Mouse (Mus musculus): ENCODE results near the gene Naa35.

The Naa35 gene

DNA sequence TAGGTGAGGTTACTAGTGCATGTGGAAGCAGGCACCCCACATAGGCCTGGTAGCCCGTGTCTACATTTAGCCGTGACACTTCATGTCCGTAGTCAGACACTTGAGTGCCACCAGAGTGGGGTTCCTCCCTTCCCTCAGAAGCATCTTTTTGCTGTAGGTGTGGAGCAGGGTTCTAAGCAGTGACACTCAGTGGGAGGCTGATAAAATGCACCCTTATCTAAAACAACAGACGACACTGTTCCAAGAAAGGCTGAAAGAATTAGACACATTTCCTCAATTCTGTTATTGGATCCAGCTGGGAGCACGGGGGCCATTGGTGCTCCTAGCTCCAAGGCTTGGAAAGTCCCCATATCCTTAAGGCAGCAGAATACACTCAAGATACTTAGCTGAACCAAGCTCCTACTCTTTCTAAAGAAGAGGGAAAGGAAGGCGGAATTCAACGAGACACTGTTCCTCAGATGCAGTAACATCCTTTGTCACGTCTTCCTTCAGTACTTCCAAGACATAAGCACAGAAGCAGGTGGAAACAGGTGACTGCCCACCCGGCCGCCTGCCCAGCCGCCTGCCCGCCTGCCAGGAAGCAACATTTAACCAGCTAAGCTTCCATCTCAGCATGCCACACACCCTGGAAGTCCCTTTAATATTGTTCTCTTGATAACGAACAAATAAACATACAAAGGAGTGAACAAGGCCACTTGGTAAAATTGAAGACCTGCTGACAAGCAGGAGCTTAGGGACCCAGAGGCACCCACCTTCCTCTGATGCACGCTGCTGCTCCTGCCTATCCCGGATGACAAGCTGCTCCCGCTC, 54.5 kb downstream of the Naa35 start:
- DNase-seq (ENCODE audit: low spot score) = no peak

DNA sequence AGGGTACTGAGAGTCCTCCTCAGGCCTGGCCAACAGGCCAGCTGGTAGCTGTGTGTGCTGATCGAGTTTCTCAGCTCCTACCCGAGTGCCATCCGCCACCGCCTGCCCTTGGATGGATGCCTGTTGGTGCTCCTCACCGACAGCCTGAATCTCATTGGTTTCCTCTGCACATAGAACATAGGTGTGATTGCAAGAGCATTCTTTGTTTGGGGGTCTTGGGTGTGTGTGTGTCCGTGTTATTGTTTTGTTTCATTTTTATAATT, 55.0 kb downstream of the Naa35 start:
- DNase-seq (ENCODE audit: low spot score) = no peak

DNA sequence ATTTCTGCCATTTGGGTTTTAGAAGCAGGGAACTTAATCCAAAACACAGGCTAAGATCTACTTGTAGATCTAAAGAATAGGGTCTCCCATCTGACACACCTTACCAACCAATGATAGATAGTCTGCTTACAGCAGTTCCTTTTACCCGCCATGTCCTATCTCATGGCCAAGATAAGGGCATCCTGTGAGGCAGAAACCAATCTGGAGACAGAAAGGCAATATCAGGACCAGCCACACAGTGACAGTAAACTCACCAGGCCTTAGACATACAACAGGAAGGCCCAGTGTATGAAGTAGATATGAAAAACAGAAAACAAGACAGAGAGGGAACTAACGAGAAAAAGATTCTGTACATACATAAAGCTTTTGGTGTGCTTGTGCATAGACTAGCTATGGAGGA, 57.8 kb downstream of the Naa35 start:
- no peak for DNase-seq (ENCODE audit: low spot score)

DNA sequence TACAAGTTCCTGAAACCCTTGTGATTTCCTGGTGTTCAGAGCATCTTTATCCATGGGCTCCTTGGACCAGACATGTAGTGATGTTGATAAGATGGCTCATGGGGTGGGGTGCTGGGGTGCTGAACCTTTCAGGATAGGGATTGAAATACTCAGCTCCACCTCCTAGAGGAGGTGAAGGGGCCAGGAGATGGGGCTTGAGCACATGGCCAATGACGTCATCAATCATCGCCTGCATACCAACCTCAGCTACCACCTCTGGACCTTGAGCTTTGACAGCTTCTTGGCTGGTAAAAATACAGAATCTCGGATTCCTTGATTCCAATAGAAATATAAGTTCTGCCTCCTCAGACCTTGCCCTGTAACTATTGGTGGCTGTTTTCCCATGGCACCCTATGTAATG, 60.4 kb downstream of the Naa35 start:
- DNase-seq (ENCODE audit: low spot score) = no peak

DNA sequence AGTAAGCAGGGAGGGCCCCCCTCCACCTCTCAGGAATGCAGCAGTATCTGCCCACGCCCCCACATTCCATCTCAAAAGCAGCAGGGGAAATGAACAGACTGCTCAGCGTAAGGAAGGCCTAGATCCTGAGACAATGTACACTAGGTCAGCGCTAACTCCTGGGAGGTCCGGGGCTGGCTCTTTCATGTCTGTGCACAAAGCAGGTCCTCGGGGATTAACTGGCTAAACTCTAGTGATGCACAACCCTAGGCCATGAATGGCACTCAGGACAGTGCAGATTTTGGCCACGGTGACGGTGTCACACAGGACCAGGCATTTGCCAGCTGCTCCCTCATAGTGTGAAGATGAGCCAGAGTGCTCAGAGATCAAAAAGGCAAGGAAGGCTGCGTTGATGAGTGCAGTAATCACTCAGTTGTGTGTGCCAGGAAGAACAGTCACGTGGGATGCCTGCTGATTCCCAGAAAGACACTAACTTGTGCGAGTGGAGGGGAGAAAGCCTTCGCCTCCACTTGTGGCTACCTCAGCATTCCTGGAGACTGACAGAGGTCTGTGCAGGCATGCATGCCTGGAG, 61.7 kb downstream of the Naa35 start:
- no peak for DNase-seq (ENCODE audit: low spot score)

DNA sequence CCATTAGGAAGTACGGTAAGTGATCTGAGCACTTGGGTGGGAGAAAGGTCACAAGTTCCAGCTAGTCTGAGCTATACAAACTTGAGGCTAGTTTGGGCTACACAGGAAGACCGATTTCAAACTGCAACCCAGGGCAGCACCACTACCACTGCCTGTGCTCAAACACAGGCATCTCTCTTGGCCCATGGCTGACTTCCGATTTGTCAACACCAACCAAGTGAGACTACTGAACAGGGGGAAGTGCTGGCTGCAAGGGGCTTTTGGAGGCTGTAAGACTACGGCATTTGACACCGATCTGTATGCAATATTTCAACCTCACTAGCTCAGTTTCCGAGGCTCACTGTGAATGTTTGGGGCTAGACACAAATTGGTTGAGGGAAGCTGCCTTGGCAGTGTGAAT, 62.4 kb downstream of the Naa35 start:
- no peak for DNase-seq (ENCODE audit: low spot score)

DNA sequence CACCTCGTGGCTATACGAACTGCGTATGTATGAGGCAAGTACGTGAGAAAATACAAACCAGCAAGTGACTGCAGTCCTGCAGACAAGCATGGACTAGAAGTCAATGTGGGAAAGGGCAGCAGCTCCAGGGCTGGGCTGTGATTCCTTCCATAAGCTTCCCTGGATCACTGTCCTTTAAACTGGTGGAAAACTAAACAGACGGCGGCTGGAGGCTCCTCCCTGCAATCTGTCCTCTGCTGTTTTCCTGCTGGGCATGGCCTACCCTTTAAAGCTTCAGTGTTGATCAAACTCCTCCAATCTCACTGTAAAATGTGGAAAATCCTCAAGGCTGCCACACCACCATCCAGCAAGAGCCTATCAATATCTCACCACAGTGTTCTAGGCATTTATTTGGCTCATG, 63.5 kb downstream of the Naa35 start:
- no peak for DNase-seq (ENCODE audit: low spot score)

DNA sequence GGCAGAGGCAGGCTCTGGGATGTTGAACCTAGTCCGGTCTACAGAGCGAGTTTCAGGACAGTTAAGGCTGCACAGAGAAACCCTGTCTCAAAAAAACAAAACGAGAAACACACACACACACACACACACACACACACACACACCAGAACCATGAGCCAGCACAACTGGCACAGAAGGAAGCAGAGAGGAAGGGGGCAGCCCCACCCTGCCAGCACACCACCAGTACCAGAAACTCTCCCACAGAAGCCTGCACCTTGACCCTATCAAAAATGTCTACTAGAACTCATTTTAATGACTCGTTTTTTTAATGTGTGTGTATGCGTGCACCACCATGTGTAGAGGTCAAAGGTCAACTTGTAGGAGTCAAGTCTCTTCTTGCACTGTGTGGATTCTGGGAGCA, 64.7 kb downstream of the Naa35 start:
- no peak for DNase-seq (ENCODE audit: low spot score)

DNA sequence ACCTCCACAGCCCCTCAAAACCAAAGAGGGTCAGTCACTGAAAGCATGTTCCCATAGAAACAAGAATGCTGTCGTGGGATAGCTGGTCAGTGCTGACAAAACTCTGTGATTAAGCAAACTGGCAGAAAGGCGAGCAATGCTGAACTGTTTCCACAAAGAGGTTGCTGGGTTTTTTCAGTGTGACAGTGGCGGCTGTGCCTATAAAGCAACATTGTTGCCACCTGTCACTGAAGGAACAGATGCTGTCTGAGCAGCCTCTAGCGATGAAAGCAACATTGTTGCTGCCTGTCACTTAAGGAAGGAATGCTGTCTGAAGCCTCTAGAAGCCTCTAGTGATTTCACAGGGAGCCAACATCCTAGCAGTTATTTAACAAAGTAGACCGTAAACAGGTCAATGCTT, 67.6 kb downstream of the Naa35 start:
- no peak for DNase-seq (ENCODE audit: low spot score)

DNA sequence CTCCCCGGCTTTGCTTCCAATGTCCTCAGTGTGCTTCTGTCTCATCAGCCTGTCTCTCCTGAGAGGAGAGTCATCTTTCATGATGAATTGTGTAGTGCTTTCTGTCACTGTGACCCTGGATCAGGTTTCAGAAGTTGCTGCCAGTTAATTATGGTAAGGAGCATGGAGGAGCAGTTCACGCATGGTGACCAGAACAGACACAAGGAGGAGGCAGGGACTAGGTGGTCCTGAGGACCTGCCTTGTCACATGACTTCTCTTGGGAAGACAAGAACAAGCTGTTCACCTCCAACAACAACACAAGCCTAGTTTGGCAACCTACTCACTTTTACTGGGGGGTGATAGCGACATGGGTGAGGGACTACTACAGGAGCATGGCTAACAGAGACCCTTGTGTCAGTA, 68.1 kb downstream of the Naa35 start:
- no peak for DNase-seq (ENCODE audit: low spot score)

DNA sequence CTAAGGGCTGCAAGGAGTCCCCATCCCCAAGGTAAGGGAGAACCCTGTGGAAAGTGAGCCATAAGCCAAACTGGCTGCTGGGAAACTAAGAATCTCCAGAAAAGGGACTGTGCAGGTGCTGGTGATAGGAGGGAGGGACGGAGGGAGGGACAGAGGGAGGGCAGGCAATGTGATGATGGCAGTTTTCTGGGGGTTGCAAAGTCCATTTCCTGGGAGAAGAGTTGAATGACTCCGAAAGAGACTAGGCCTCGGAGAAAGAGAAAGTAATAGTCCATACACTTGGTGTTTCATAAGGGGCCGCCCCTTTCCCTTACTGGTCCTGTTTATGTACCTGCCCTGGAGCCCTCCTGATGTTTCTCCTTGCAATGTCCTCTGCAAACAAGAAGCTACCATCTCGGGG, 69.4 kb downstream of the Naa35 start:
- DNase-seq (ENCODE audit: low spot score) = no peak

DNA sequence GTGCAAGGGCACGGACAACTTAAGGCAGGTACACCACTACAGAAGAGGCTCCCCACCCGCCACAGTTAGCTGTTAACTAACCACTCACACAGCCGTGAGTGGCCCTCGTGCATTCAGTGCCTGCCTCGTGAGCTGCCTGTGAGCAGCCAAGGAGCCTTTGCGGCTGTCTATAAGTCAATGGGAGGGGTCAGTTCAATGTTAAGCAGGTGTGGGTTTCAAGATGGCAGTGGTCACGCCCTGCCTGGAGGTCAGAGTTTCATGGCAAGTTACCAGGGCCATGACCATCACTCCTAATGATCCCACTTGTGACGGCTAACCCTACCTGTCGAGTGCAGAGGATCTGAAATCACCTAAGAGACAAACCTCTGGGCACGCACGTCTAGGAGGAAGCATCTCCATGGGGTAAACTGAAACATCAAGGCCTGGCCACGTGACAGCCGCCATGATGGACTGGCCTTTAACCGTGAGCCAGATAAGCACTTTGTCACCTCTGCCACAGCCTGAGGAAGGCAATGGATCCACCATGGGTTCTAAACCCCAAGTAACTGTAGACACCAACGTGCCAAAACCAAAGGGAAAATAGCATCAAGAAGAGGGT, 70.8 kb downstream of the Naa35 start:
- DNase-seq (ENCODE audit: low spot score) = no peak

DNA sequence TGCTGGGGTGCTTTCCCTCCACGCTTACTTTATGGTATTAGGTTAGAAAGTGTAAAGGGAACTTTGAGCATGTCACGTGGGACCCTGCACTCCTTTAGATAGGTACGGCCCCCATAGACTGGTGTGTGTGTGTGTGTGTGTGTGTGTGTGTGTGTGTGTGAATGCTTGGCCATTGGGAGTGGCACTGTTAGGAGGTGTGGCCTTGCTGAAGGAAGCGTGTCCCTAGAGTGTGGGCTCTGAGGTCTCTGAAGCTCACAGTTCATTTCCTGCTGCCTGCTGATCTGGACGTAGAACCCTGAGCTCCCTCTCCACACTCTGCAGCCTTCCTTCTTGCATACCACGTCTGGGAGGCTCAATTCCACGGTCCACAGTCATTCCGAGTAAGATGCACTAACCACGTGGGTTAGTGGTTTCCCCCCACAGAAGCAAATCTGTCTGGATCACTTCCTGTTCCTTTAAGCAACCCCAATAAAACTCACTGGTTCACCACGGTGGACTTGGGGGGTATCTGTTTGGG, 71.3 kb downstream of the Naa35 start:
- no peak for DNase-seq (ENCODE audit: low spot score)

DNA sequence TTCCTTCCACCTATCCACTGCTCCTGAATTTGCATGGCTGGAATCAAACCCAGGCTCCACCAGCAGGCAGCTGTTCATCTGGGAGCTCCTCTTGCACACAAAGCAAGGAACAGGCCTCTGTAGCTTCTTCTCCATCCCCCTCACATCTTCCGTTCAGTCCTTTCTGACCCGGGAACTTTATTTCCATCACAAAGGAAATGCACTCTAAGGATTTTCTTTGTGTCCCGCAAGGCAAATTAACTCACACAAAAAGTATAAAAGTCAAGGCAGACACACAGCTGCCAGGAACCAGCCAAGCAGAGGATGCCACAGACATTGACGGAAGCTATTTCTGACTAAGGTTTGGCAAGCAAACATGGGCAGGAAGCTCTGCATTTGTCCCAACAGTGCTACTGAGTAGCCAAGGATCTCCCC, 71.9 kb downstream of the Naa35 start:
- no peak for DNase-seq (ENCODE audit: low spot score)

DNA sequence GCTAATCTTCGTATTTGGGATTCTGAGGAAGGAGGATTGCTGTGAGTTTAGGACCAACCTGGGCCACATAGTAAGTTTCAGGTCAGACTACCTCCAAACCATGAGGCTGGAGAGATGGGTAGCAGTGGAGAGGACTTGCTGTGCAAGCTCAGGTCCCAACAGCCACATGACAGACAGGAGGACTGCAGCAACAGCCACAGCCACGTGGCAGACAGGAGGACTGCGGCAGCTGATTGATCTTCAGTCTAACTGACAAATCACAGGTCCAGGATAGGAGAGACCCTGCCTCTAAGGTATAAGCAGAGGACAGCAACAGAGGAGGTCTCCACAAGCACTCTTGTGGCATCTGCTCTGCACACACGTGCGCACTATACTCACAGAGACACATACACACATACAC, 72.7 kb downstream of the Naa35 start:
- no peak for DNase-seq (ENCODE audit: low spot score)

DNA sequence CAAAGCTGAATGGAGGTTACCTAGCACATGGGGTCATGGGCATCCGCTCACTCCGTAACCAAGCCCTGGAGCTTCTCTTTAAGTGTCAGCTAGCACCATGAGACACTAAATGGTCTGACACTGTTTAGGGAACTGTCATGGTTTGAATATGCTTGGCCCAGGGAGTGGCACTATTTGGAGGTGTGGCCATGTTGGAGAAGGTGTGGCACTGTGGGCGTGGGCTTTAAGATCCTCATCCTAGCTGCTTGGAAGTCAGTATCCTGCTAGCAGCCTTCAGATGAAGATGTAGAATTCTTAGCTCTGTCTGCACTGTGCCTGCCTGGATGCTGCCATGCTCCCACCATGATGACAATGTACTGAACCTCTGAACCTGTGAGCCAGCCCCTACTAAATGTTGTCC, 75.3 kb downstream of the Naa35 start:
- DNase-seq (ENCODE audit: low spot score) = no peak

DNA sequence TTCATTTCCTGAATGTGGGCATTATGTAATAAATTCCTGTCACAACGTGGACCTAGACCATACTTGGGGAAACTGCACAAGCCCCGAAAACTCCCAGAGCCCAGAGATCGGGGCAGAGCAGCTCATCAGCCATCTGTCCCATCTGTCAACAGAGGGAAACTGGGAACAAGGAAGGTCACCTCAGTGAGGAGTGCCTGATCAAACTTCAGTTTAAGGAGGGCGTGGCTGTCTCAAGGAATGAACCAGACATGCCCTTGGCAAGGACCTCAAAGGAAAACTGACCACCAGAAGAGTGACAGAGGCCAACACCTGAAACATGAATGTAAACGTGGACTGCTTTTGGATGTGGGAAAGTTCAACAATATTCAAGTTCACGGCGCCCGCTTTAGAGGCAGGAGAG, 76.3 kb downstream of the Naa35 start:
- no peak for DNase-seq (ENCODE audit: low spot score)

DNA sequence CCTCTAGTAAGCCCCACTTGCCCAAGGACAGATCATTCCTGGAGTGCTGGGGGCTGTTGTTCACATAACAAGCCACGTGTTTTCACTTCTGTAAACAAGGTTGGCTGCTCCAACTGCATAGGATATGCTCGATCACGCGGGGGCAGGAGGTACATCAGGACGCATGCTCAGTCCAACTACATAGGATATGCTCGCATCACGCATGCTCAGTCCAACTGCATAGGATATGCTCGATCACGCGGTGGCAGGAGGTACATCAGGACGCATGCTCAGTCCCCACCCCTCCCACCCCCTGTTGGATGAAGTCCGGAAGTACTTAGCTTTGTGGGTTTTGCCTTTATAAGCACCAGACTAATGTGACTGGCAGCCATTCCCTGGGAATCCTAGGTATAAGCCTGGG, 76.9 kb downstream of the Naa35 start:
- DNase-seq (ENCODE audit: low spot score) = no peak

DNA sequence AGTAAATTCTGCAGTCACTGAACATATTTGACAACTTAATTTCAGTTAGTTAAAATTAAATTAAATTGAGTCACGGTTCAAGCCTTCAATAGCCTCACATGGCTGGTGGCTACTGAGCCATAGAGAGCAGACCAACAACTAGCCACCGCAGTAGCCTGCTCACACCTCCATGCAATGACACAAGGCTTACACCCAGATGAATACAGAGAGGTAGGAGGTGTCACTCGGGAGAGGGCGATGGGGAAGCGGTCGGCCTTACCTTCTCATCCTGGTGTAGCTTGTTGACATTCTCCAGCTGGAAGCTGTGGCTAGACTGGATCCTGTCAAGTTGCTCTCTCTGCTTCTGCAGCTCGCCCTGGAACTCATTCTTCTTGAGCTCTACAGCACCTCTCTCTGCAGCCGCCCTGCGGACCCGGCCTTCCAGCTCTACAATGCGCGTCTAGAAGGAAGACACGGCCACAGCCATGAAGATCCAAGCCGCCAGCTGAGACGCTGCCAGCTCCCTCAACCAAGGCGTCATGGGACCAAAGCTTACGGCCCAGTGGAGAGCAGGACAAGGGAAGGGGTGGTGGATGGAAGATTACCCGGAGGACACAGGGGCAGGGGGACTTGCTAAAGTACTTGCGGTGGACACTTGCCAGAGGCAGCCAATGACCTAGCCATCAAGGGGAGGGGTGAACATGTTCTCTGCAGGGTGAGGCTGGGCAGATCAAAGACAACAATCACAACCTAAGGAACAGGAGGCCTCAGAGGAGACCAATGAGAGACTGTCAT, 79.1 kb downstream of the Naa35 start:
- DNase-seq (ENCODE audit: low spot score) = no peak

DNA sequence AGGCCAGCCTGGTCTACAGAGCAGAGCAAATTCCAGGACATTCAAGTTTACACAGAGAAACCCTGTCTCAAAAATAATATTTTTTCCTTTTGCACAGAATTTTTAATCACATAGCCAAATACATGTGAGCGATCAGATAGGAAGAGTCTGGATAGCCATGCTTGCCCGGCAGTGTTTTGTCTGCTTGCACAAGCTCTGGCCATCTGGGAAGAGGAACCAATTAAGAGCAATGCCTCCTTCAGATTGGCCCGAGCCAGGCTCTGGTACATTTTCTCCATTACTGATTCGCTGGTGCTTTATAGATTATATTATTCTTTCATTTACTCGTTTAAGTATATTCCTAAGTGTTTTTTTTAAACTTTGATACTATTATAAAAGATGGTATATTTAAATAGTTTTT, 82.7 kb downstream of the Naa35 start:
- DNase-seq (ENCODE audit: low spot score) = no peak

DNA sequence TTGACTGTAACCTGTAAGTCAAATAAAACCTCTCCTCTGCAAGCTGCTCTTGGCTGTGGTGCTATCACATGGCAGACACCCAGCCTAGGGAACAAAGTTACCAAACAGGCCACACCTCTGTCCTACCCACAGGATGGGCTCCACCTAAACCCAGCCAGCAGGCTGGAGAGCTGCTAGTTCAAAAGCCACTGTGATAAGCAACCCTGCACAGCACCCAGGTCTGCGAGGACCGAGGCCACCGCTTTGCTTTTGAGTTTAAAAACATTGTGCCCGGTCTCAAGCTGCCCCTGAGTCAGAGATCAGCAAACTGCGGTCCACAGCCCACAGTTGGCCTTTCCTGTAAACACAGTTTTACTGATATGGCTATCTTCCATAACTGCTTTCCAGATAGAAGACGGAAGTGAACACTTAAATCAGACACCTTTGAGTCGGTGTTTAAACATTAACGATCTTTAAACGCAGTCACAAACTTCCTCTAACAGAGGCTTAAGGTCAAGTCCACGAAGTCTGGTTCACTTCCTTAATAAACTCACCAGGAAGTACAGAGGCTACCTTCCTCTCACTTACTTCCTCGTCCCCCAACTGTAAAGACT, 83.5 kb downstream of the Naa35 start:
- no peak for DNase-seq (ENCODE audit: low spot score)

DNA sequence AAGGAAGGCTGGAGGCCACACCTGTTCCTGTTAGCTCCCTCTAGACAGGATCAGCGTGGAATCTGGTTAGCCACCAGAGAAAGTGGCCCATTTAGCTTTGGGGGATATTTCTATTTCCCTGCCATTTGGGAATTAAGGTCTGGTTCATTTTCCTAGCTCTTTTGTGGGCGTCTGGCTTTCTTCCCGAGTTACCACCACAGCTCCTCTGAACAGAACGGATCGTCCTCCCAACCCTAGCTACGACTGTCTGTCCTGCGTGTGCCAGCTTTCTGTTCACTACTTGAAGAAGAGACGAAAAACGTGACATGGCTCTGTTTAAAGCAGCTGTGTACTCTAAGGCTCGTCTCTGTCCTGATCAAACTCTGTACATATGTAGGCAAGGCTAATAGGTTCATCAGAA, 84.9 kb downstream of the Naa35 start:
- no peak for DNase-seq (ENCODE audit: low spot score)

DNA sequence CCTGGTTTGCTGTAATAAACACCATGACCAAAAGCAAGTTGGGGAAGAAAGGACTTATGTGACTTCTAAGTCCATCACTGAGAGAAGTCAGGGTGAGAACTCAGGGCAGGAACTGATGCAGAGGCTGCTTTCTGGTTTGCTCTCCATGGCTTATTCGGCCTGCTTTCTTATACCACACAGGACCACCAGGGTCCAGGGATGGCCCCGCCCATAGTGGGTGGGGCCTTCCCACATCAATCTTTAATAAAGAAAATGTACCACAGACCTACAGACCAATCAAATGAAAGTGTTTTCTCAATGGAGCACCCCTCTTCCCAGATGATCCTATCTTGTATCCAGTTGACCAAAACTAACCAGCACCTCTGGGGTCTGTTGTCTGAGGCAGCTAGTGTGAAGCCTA, 86.5 kb downstream of the Naa35 start:
- DNase-seq (ENCODE audit: low spot score) = no peak

Measured in layer of hippocampus, adult 9-10 months (tissue).